Mouse (Mus musculus): ENCODE measurements around the gene Lsm7.

DNA sequence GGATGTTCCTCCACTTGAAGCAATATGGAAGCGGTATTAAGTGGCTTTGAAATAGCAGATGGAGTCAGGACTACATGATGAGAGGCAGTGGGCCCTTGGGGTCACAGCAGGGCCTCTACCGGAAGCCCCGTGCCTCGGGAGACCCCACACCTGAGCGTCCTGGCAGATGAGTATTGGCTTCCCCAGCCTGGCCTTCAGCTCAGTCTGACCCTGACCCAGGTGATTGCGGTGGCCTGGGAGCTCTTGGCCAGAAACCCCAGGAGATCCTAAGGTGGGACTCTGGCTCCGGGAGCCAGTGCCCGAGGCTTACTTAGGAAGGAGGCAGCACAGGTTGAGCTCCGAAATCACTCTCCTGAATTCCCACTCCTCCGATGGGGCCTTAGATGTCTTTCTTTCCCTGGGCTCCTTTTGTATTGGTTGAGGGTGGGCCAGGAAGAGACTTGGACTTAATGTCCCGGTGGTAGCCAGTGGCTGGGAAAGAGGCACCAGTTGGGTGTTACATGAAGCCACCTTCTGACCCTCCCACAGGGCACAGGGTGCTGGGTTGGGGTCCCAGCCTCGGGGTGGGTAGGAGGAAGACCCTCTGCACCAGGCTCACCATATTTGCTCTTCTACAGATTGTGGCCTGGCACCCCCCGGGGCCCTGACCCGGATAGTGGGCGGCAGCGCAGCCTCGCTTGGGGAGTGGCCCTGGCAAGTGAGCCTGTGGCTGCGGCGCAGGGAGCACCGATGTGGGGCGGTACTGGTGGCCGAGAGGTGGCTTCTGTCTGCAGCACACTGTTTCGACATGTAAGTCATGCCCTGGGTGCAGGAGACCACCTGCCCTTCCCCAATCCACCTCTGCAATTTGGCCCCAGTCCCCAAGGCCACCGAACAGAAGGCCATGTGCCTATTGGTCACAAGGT, 41.8 kb upstream of the Lsm7 start:
- TF ChIP-seq EP300 (IDR thresholded peaks at IDR 0.05; ENCODE audit: insufficient read depth, low read depth, low read length): no peak
- TF ChIP-seq POLR2A (IDR thresholded peaks at IDR 0.05; ENCODE audit: insufficient read depth, low read length): no peak
- TF ChIP-seq CTCF (IDR thresholded peaks at IDR 0.05; ENCODE audit: low read depth, low read length): no peak

All from ES-Bruce4 (cell line).